Mouse (Mus musculus) kidney, embryonic 15.5 days (tissue): ENCODE results near the gene Ankmy1. TPM values are rescaled to one million over a fixed set of nuclear protein-coding genes. Genes with fewer than 3 reads are reported as not detected.

ENCODE experiments used
- ATAC-seq: fragments of 200-750 bp; cut with Nextera tagmentation; replicated peaks from 2 replicates; pipeline ENCODE4 v1.8.0; 2017; ENCODE audit warnings: moderate TSS enrichment; ENCODE audit not compliant: low FRiP score
- H3K27ac ChIP-seq: fragments of 300-500 bp; sonication (generic); 2 replicates; pipeline ENCODE4 v1.5.1; 2015; ENCODE audit warnings: mild to moderate bottlenecking, inconsistent platforms
- H3K27me3 ChIP-seq: fragments of 300-500 bp; sonication (generic); 2 replicates; pipeline ENCODE4 v1.6.1; 2015; ENCODE audit warnings: inconsistent platforms
- H3K36me3 ChIP-seq: fragments of 300-500 bp; sonication (generic); 2 replicates; pipeline ENCODE4 v1.6.1; 2015; ENCODE audit warnings: inconsistent platforms
- H3K4me1 ChIP-seq: fragments of 300-500 bp; sonication (generic); 2 replicates; pipeline ENCODE4 v1.6.1; 2015; ENCODE audit warnings: inconsistent platforms
- H3K4me2 ChIP-seq: fragments of 300-500 bp; sonication (generic); 2 replicates; pipeline ENCODE4 v1.6.1; 2015; ENCODE audit warnings: moderate library complexity, mild to moderate bottlenecking, inconsistent platforms
- H3K4me3 ChIP-seq: fragments of 300-500 bp; sonication (generic); replicated peaks from 2 replicates; pipeline ENCODE4 v1.5.1; 2015; ENCODE audit warnings: mild to moderate bottlenecking, inconsistent platforms
- H3K9ac ChIP-seq: fragments of 300-500 bp; sonication (generic); 2 replicates; pipeline ENCODE4 v1.6.1; 2015; ENCODE audit warnings: mild to moderate bottlenecking, inconsistent platforms
- H3K9me3 ChIP-seq: fragments of 300-500 bp; sonication (generic); replicated peaks from 2 replicates; pipeline ENCODE4 v1.6.1; 2016; ENCODE audit warnings: inconsistent platforms
- WGBS: fragments of 180-500 bp; shearing (Covaris S2); methylation state at CpG from one replicate; pipeline ENCODE4 v1.1.7; 2015; ENCODE audit warnings: mixed read lengths; 5-methylcytosine and 5-hydroxymethylcytosine counted together
- polyA plus RNA-seq: library from polyadenylated mRNA; unstranded; fragments of >200 nt; fragmentation: Nextera tagmentation; extraction: Ambion mirVana; gene quantifications from 2 replicates; pipeline ENCODE4 v1.2.1, GENCODE M21; 2015

Gene Ankmy1
- polyA plus RNA-seq, 1 experiment from 2014 or later = 0.43 TPM

GRCm38 (mm10) chr1:92881982-92882381 lies 20.7 kb downstream of the Ankmy1 start:
- no peaks in the 10 kb centered on the region for H3K27me3 ChIP-seq
- no peaks in the 10 kb centered on the region for H3K9me3 ChIP-seq
- H3K27ac ChIP-seq = no peak overlapping the region
- no peak overlapping the region for H3K9ac ChIP-seq
- no peak for ATAC-seq
- WGBS = 88% methylated on average over 6 of the region's 6 CpGs
- no peaks in the 10 kb centered on the region for H3K36me3 ChIP-seq
- H3K4me1 ChIP-seq = peaks cover 16% of the 10 kb centered on the region
- no peak overlapping the region for H3K4me2 ChIP-seq
- H3K4me3 ChIP-seq = no peak overlapping the region

- H3K27ac ChIP-seq = no peak overlapping the region
- H3K9me3 ChIP-seq = no peaks in the 10 kb centered on the region
- no peaks in the 10 kb centered on the region for H3K36me3 ChIP-seq
- no peak overlapping the region for H3K4me2 ChIP-seq
- peaks cover 27% of the 10 kb centered on the region for H3K4me1 ChIP-seq
- WGBS = 64% methylated on average over 5 of the region's 5 CpGs
- ATAC-seq = no peak
- H3K9ac ChIP-seq = no peak overlapping the region
- H3K27me3 ChIP-seq = no peaks in the 10 kb centered on the region
- H3K4me3 ChIP-seq = no peak overlapping the region
These were observed 22.6 kb downstream of the Ankmy1 start for GRCm38 (mm10) chr1:92880101-92880500.

GRCm38 (mm10) chr1:92879266-92879665 lies 23.4 kb downstream of the Ankmy1 start:
- Histone ChIP-seq H3K4me2 (no peak overlapping the region), H3K9ac (no peak overlapping the region), H3K27me3 (no peaks in the 10 kb centered on the region), H3K4me1 (peaks cover 27% of the 10 kb centered on the region), H3K27ac (no peak overlapping the region), H3K36me3 (no peaks in the 10 kb centered on the region), H3K4me3 (no peak overlapping the region), H3K9me3 (no peaks in the 10 kb centered on the region)
- ATAC-seq = no peak
- 87% methylated on average over 12 of the region's 12 CpGs for WGBS

GRCm38 (mm10) chr1:92878066-92878741 lies 24.5 kb downstream of the Ankmy1 start:
- Histone ChIP-seq H3K4me2 (no peak overlapping the region), H3K4me1 (peaks cover 27% of the 10 kb centered on the region), H3K4me3 (no peak overlapping the region), H3K27me3 (no peaks in the 10 kb centered on the region), H3K9me3 (no peaks in the 10 kb centered on the region), H3K9ac (no peak overlapping the region), H3K27ac (peak overlapping the region; percentile 68), H3K36me3 (no peaks in the 10 kb centered on the region)
- peak; percentile 61 for ATAC-seq
- WGBS = 50% methylated on average over 13 of the region's 13 CpGs

- 41% methylated on average over 12 of the region's 12 CpGs for WGBS
- Histone ChIP-seq H3K4me3 (no peak overlapping the region), H3K9me3 (no peaks in the 10 kb centered on the region), H3K9ac (no peak overlapping the region), H3K27ac (peak overlapping the region; percentile 54), H3K4me1 (peaks cover 27% of the 10 kb centered on the region), H3K4me2 (no peak overlapping the region), H3K27me3 (no peaks in the 10 kb centered on the region), H3K36me3 (no peaks in the 10 kb centered on the region)
- ATAC-seq = peak; percentile 34
These were observed 25.2 kb downstream of the Ankmy1 start for GRCm38 (mm10) chr1:92877431-92877978.

GRCm38 (mm10) chr1:92875360-92876111 lies 27.2 kb downstream of the Ankmy1 start:
- peaks cover 3% of the 10 kb centered on the region; the same call in 1 of the 2 replicates for H3K27me3 ChIP-seq
- H3K4me2 ChIP-seq = no peak overlapping the region
- H3K4me1 ChIP-seq = peaks cover 27% of the 10 kb centered on the region
- no peak overlapping the region for H3K4me3 ChIP-seq
- no peaks in the 10 kb centered on the region for H3K36me3 ChIP-seq
- no peak overlapping the region for H3K27ac ChIP-seq
- H3K9me3 ChIP-seq = no peaks in the 10 kb centered on the region
- 80% methylated on average over 8 of the region's 8 CpGs for WGBS
- ATAC-seq = no peak
- H3K9ac ChIP-seq = no peak overlapping the region

GRCm38 (mm10) chr1:92874011-92874410 lies 28.7 kb downstream of the Ankmy1 start:
- H3K9ac ChIP-seq = no peak overlapping the region
- no peaks in the 10 kb centered on the region for H3K36me3 ChIP-seq
- H3K4me2 ChIP-seq = no peak overlapping the region
- H3K4me3 ChIP-seq = no peak overlapping the region
- peaks cover 3% of the 10 kb centered on the region; the same call in 1 of the 2 replicates for H3K27me3 ChIP-seq
- WGBS = 76% methylated on average over 3 of the region's 3 CpGs
- no peak overlapping the region for H3K27ac ChIP-seq
- peaks cover 27% of the 10 kb centered on the region for H3K4me1 ChIP-seq
- no peaks in the 10 kb centered on the region for H3K9me3 ChIP-seq
- ATAC-seq = no peak; the same call in 1 of the 2 replicates

GRCm38 (mm10) chr1:92872666-92873065 lies 30.0 kb downstream of the Ankmy1 start:
- no peak overlapping the region for H3K4me2 ChIP-seq
- ATAC-seq = no peak
- H3K4me3 ChIP-seq = no peak overlapping the region
- H3K9ac ChIP-seq = no peak overlapping the region
- WGBS = 72% methylated on average over 7 of the region's 7 CpGs
- no peaks in the 10 kb centered on the region for H3K9me3 ChIP-seq
- H3K27ac ChIP-seq = no peak overlapping the region
- peaks cover 18% of the 10 kb centered on the region for H3K4me1 ChIP-seq
- H3K27me3 ChIP-seq = peaks cover 3% of the 10 kb centered on the region; the same call in 1 of the 2 replicates
- H3K36me3 ChIP-seq = no peaks in the 10 kb centered on the region

- ATAC-seq = no peak
- 75% methylated on average over 2 of the region's 2 CpGs for WGBS
- no peaks in the 10 kb centered on the region for H3K9me3 ChIP-seq
These were observed 32.7 kb downstream of the Ankmy1 start for GRCm38 (mm10) chr1:92869985-92870384.

GRCm38 (mm10) chr1:92866170-92866569 lies 36.5 kb downstream of the Ankmy1 start:
- Histone ChIP-seq H3K9me3 (no peaks in the 10 kb centered on the region), H3K36me3 (no peaks in the 10 kb centered on the region), H3K4me2 (no peak overlapping the region), H3K9ac (no peak overlapping the region), H3K27me3 (no peaks in the 10 kb centered on the region), H3K4me3 (no peak overlapping the region), H3K27ac (0 out of 2 replicates have a peak overlapping the region, but pooled peaks have one; percentile 9), H3K4me1 (peaks cover 6% of the 10 kb centered on the region; the same call in 1 of the 2 replicates)
- no peak for ATAC-seq
- 73% methylated on average over 2 of the region's 2 CpGs for WGBS

More at GRCm38 (mm10) chr1:92869985-92870384, 32.7 kb downstream of the Ankmy1 start:
- H3K36me3 ChIP-seq = no peaks in the 10 kb centered on the region
- peaks cover 6% of the 10 kb centered on the region; the same call in 1 of the 2 replicates for H3K4me1 ChIP-seq
- peaks cover 3% of the 10 kb centered on the region; the same call in 1 of the 2 replicates for H3K27me3 ChIP-seq
- no peak overlapping the region for H3K4me2 ChIP-seq
- no peak overlapping the region for H3K4me3 ChIP-seq
- no peak overlapping the region for H3K9ac ChIP-seq
- no peak overlapping the region for H3K27ac ChIP-seq

- peaks cover 6% of the 10 kb centered on the region; the same call in 1 of the 2 replicates for H3K4me1 ChIP-seq
- H3K36me3 ChIP-seq = peaks cover 22% of the 10 kb centered on the region
These were observed 39.4 kb downstream of the Ankmy1 start for GRCm38 (mm10) chr1:92863268-92863667.

GRCm38 (mm10) chr1:92861503-92861902 lies 41.2 kb downstream of the Ankmy1 start:
- ATAC-seq = no peak

More at GRCm38 (mm10) chr1:92863268-92863667, 39.4 kb downstream of the Ankmy1 start:
- ATAC-seq = no peak
- H3K9ac ChIP-seq = no peak overlapping the region
- H3K27ac ChIP-seq = no peak overlapping the region
- H3K27me3 ChIP-seq = no peaks in the 10 kb centered on the region
- no peak overlapping the region for H3K4me2 ChIP-seq
- 88% methylated on average over 4 of the region's 4 CpGs for WGBS
- no peak overlapping the region for H3K4me3 ChIP-seq
- no peaks in the 10 kb centered on the region for H3K9me3 ChIP-seq

More at GRCm38 (mm10) chr1:92861503-92861902, 41.2 kb downstream of the Ankmy1 start:
- no peaks in the 10 kb centered on the region for H3K9me3 ChIP-seq
- no peak overlapping the region for H3K4me3 ChIP-seq
- no peak overlapping the region for H3K9ac ChIP-seq
- H3K27ac ChIP-seq = no peak overlapping the region
- WGBS = 77% methylated on average over 6 of the region's 6 CpGs
- no peaks in the 10 kb centered on the region for H3K27me3 ChIP-seq
- peaks cover 40% of the 10 kb centered on the region for H3K36me3 ChIP-seq
- no peak overlapping the region for H3K4me2 ChIP-seq
- H3K4me1 ChIP-seq = peaks cover 5% of the 10 kb centered on the region; the same call in 1 of the 2 replicates
